Mouse (Mus musculus) CH12.LX (cell line): ENCODE data around the gene Xpnpep3. TPM values are rescaled to one million over a fixed set of nuclear protein-coding genes. Genes with fewer than 3 reads are reported as not detected.

Experiments used
- DNase-seq: peaks from one replicate; pipeline ENCODE4 v3.0.0-alpha.2; 2013; ENCODE audit errors: extremely low read depth
- H3K27ac ChIP-seq: 2 replicates; pipeline ENCODE4 v1.5.1; 2012; ENCODE audit warnings: low read depth, mild to moderate bottlenecking, control low read depth, moderate library complexity; ENCODE audit not compliant: insufficient read depth
- H3K27me3 ChIP-seq: replicated peaks from 2 replicates; pipeline ENCODE3; 2012; ENCODE audit warnings: inconsistent platforms
- H3K36me3 ChIP-seq, 2 experiments: replicated peaks in 1 of 2; 2 replicates each; pipeline versions ENCODE3 to v1.6.1; 2012; ENCODE audit warnings: inconsistent platforms in 1 of 2, low read length in 1 of 2, mild to moderate bottlenecking in 1 of 2, mixed read lengths in 1 of 2, moderate library complexity in 1 of 2; ENCODE audit not compliant: control insufficient read depth in 1 of 2, insufficient read depth in 1 of 2
- H3K4me1 ChIP-seq, 2 experiments: 2 replicates each; pipeline ENCODE4 v1.6.1; 2012; ENCODE audit warnings: inconsistent platforms in 1 of 2, moderate library complexity in 1 of 2; ENCODE audit not compliant: insufficient read depth in 2 of 2, control insufficient read depth in 1 of 2
- H3K4me2 ChIP-seq: 2 replicates; pipeline ENCODE4 v1.6.1; 2012; ENCODE audit warnings: low read depth, mild to moderate bottlenecking, control low read depth; ENCODE audit not compliant: poor library complexity, insufficient read depth, severe bottlenecking
- H3K4me3 ChIP-seq, 3 experiments: fragments of 150-350 bp in 1 of 3; sonication (generic) in 1 of 3; replicated peaks in 1 of 3; 2 replicates each; pipeline versions ENCODE3 to v1.5.1; 2011 to 2012; ENCODE audit warnings: low read depth in 2 of 3, low read length in 2 of 3, mild to moderate bottlenecking in 2 of 3, moderate library complexity in 2 of 3, control low read depth in 1 of 3, improper control_type of control experiment in 1 of 3, inconsistent platforms in 1 of 3, mixed read lengths in 1 of 3; ENCODE audit not compliant: poor library complexity in 1 of 3
- H3K79me2 ChIP-seq: replicated peaks from 2 replicates; pipeline ENCODE4 v1.6.1; 2012; ENCODE audit warnings: mild to moderate bottlenecking, moderate library complexity; ENCODE audit not compliant: control insufficient read depth, poor library complexity, insufficient read depth, severe bottlenecking; ENCODE audit errors: extremely low read depth
- H3K9ac ChIP-seq: 2 replicates; pipeline ENCODE4 v1.6.1; 2012; ENCODE audit warnings: low read depth, mild to moderate bottlenecking, control low read depth, moderate library complexity; ENCODE audit not compliant: insufficient read depth
- H3K9me3 ChIP-seq: replicated peaks from 2 replicates; pipeline ENCODE3; 2012; ENCODE audit warnings: low read length, inconsistent platforms, mixed read lengths
- CHD2 ChIP-seq: IDR thresholded peaks from 2 replicates; pipeline ENCODE4 v1.6.1; 2011; ENCODE audit warnings: low read length, improper control_type of control experiment
- CTCF ChIP-seq, 2 experiments: IDR thresholded peaks in 1 of 2; conservative IDR thresholded peaks in 1 of 2; 2 replicates each; pipeline ENCODE4 v1.5.1; 2011 to 2012; ENCODE audit warnings: low read depth in 2 of 2, low read length in 2 of 2, improper control_type of control experiment in 1 of 2, inconsistent platforms in 1 of 2, mild to moderate bottlenecking in 1 of 2, moderate library complexity in 1 of 2
- ELF1 ChIP-seq: IDR thresholded peaks from 2 replicates; pipeline ENCODE4 v1.6.1; 2014; ENCODE audit warnings: low read depth, mild to moderate bottlenecking, inconsistent platforms, low read length, improper control_type of control experiment
- ETS1 ChIP-seq: conservative IDR thresholded peaks from 2 replicates; pipeline ENCODE4 v1.6.1; 2012; ENCODE audit warnings: low read depth, mild to moderate bottlenecking, inconsistent platforms, low read length, improper control_type of control experiment, moderate library complexity
- HCFC1 ChIP-seq: IDR thresholded peaks from 2 replicates; pipeline ENCODE4 v1.6.1; 2012; ENCODE audit warnings: low read depth, mild to moderate bottlenecking, inconsistent platforms, low read length, improper control_type of control experiment
- IRF4 ChIP-seq: IDR thresholded peaks from 2 replicates; pipeline ENCODE4 v1.6.1; 2014; ENCODE audit warnings: low read depth, mild to moderate bottlenecking, inconsistent platforms, low read length, improper control_type of control experiment
- JUN ChIP-seq: IDR thresholded peaks from 2 replicates; pipeline ENCODE4 v1.6.1; 2011; ENCODE audit warnings: low read depth, mild to moderate bottlenecking, low read length, improper control_type of control experiment, moderate library complexity; ENCODE audit not compliant: insufficient read depth
- KAT2A ChIP-seq: IDR thresholded peaks from 2 replicates; pipeline ENCODE4 v1.6.1; 2012; ENCODE audit warnings: low read length, improper control_type of control experiment, inconsistent platforms; ENCODE audit not compliant: insufficient replicate concordance
- MAX ChIP-seq: IDR thresholded peaks from 2 replicates; pipeline ENCODE4 v1.6.1; 2011; ENCODE audit warnings: low read length, improper control_type of control experiment
- MXI1 ChIP-seq: IDR thresholded peaks from 2 replicates; pipeline ENCODE4 v1.6.1; 2011; ENCODE audit warnings: mild to moderate bottlenecking, low read depth, low read length, improper control_type of control experiment
- MYC ChIP-seq: IDR thresholded peaks from 2 replicates; pipeline ENCODE4 v1.6.1; 2011; ENCODE audit warnings: low read depth, mild to moderate bottlenecking, improper control_type of control experiment, low read length
- NELFE ChIP-seq: IDR thresholded peaks from 2 replicates; pipeline ENCODE4 v1.6.1; 2011; ENCODE audit warnings: low read depth, low read length, improper control_type of control experiment
- NRF1 ChIP-seq: IDR thresholded peaks from 2 replicates; pipeline ENCODE4 v1.6.1; 2014; ENCODE audit warnings: low read depth, mild to moderate bottlenecking, inconsistent platforms, low read length, improper control_type of control experiment, moderate library complexity
- POLR2AphosphoS2 ChIP-seq: IDR thresholded peaks from 2 replicates; pipeline ENCODE4 v1.6.1; 2011; ENCODE audit warnings: low read depth, low read length, improper control_type of control experiment
- RCOR1 ChIP-seq: conservative IDR thresholded peaks from 2 replicates; pipeline ENCODE4 v1.6.1; 2012; ENCODE audit warnings: low read depth, mild to moderate bottlenecking, inconsistent platforms, low read length, improper control_type of control experiment
- SIN3A ChIP-seq: IDR thresholded peaks from 2 replicates; pipeline ENCODE4 v1.6.1; 2012; ENCODE audit warnings: low read length, improper control_type of control experiment, inconsistent platforms
- USF2 ChIP-seq: conservative IDR thresholded peaks from 2 replicates; pipeline ENCODE4 v1.6.1; 2011; ENCODE audit warnings: low read depth, low read length, improper control_type of control experiment
- ZC3H11A ChIP-seq: IDR thresholded peaks from 2 replicates; pipeline ENCODE4 v1.6.1; 2012; ENCODE audit warnings: low read depth, mild to moderate bottlenecking, inconsistent platforms, low read length, improper control_type of control experiment
- dilution Hi-C: fragments of 300-500 bp; cut with MboI; formaldehyde crosslinking; loops from 2 replicates; pipeline ENCODE4 v1.14.3; 2020; ENCODE audit warnings: low sequenced_read_pairs; ENCODE audit not compliant: extremely low pct_unique_long_range_greater_than_20kb, extremely low pct_ligation_motif_present
- in situ Hi-C: fragments of 300-500 bp; cut with MboI; formaldehyde crosslinking; loops from 3 replicates; pipeline ENCODE4 v1.14.3; 2019; ENCODE audit warnings: low sequenced_read_pairs, low pct_ligation_motif_present, low pct_unique_long_range_greater_than_20kb, mixed read lengths
- polyA plus RNA-seq: library from polyadenylated mRNA; unstranded; fragments of >175 nt; gene quantifications from 2 replicates; pipeline ENCODE4 v1.2.1, GENCODE M21; 2012; ENCODE audit warnings: low read depth; ENCODE audit not compliant: insufficient read length
- total RNA-seq, 2 experiments: library from RNA; depleted of rRNA; stranded (reverse); fragments of 300-350 nt in 1 of 2; fragments of >200 nt in 1 of 2; gene quantifications; 2 replicates each; pipeline ENCODE4 v1.2.3; 2012 to 2014

The Xpnpep3 gene
- total and polyA plus RNA-seq, 3 experiments: 4.3 to 6.0 (median 5.2) TPM

DNA sequence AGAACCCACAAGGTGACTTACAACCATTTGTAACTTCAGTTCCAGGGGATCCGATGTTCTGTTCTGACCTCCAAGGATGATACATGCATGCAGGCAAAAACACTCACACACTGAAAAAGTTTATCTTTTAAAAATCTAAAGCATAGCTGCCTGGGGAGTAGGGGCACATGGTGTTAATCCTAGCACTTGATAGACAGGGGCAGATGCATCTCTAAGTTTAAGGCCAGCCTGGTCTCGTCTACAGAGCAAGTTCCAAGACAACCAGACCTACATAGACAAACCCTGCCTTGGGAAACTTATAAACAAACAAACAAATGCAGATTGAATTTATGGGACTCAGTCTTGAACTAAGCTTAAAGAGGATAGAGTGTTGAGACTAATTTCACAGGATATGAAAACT, 21.1 kb upstream of the Xpnpep3 start:
- Histone ChIP-seq H3K4me3 (no peak overlapping the region), H3K36me3 (peaks cover 49 to 82% of the 10 kb centered on the region in 2 experiments), H3K27me3 (no peaks in the 10 kb centered on the region), H3K27ac (no peak overlapping the region), H3K4me1 (no peaks in the 10 kb centered on the region), H3K79me2 (peaks cover 6% of the 10 kb centered on the region), H3K9me3 (no peaks in the 10 kb centered on the region), H3K4me2 (no peak overlapping the region), H3K9ac (no peak overlapping the region)
- no peak for TF ChIP-seq JUN
- TF ChIP-seq ETS1: no peak
- no peak for TF ChIP-seq CTCF (conservative IDR thresholded peaks at IDR 0.05 in 1 of 2, IDR thresholded peaks at IDR 0.05 in 1 of 2; ENCODE audit: low read depth in 2 of 2, low read length in 2 of 2)
- TF ChIP-seq SIN3A: no peak
- no peak for TF ChIP-seq RCOR1
- TF ChIP-seq CHD2: no peak
- TF ChIP-seq ELF1: no peak
- TF ChIP-seq USF2: no peak
- no peak for TF ChIP-seq NELFE
- TF ChIP-seq NRF1: no peak
- TF ChIP-seq MAX: no peak
- no peak for TF ChIP-seq POLR2AphosphoS2
- DNase-seq: no peak
- in situ Hi-C loops (no loop called here), dilution Hi-C loops (no loop called here)

- Histone ChIP-seq H3K9me3 (peaks cover 2% of the 10 kb centered on the region), H3K4me2 (no peak overlapping the region), H3K36me3 (peaks cover 55 to 90% of the 10 kb centered on the region in 2 experiments), H3K79me2 (peaks cover 32% of the 10 kb centered on the region)
- DNase-seq: no peak
- TF ChIP-seq CTCF (conservative IDR thresholded peaks at IDR 0.05 in 1 of 2, IDR thresholded peaks at IDR 0.05 in 1 of 2; ENCODE audit: low read depth in 2 of 2, low read length in 2 of 2) (peak in 1 of 2 experiments; percentile 38; a peak in 2 of 4 replicates), ZC3H11A (no peak)
- TF ChIP-seq, all 38 proteins: peak for 1
- dilution Hi-C loops: no loop called here
- Histone ChIP-seq H3K27me3 (no peaks in the 10 kb centered on the region), H3K27ac (no peak overlapping the region), H3K9ac (no peak overlapping the region), H3K4me3 (no peak overlapping the region), H3K4me1 (no peaks in the 10 kb centered on the region)
- in situ Hi-C loops: no loop called here
These were observed 13.6 kb upstream of the Xpnpep3 start for GRCm38 (mm10) chr15:81386327-81386726.

DNA sequence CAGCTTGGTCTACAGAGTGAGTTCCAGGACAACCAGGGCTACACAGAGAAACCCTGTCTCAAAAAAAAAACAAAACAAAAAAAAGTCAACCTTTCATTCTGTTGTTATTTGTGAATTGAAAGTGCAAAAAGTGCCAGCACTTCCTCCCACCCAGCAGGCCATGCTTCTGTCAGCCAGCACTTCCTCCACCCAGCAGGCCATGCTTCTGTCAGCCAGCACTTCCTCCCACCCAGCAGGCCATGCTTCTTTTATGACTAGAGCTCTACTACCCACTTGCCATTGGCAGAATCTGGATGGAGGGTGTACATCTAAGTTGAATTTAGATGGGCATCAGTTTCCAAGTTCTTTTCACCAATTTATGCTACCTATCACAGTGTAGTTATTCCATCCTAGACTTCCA, 6.9 kb upstream of the Xpnpep3 start:
- Histone ChIP-seq H3K4me1 (peaks cover 0 to 58% of the 10 kb centered on the region in 2 experiments; a peak in 2 of 4 replicates), H3K4me3 (peak overlapping the region in 1 of 3 experiments; percentile 19), H3K36me3 (peaks cover 28 to 74% of the 10 kb centered on the region in 2 experiments), H3K27me3 (no peaks in the 10 kb centered on the region), H3K4me2 (peak overlapping the region; percentile 27), H3K79me2 (peaks cover 75% of the 10 kb centered on the region), H3K27ac (no peak overlapping the region), H3K9me3 (no peaks in the 10 kb centered on the region), H3K9ac (0 out of 2 replicates have a peak overlapping the region, but pooled peaks have one; percentile 32)
- DNase-seq: peak; percentile 65
- in situ Hi-C loops (no loop called here), dilution Hi-C loops (no loop called here)
- TF ChIP-seq MYC: peak; percentile 93
- TF ChIP-seq HCFC1: peak; percentile 68
- TF ChIP-seq IRF4: no peak
- no peak for TF ChIP-seq KAT2A
- peak; percentile 90 for TF ChIP-seq MXI1
- TF ChIP-seq ELF1: peak; percentile 81
- peak; percentile 65 for TF ChIP-seq SIN3A
- TF ChIP-seq MAX: peak; percentile 80
